ENCODE assay signal across 15 mouse cellular contexts in the genomic region with DNA sequence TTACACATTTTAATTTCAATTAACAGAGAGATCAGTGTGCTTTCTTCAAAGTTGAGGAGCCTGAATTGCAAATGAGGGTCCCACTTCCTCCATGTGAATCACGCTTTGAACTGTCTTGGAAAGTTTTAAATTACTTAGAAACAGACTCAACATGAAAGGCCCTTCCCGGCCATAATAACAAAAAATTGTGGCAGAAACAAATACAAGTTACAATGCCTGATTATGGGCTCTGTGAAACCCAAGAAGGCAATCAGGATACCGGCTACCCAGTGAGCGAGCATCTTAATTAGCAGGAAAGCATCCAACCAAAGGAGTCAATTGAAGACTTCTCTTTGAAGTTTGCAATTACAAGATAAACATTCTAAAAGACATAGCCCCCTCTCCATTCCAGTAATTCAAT.
"Had no signal": no experiment of that assay in that cellular context is flagged by ENCODE, and none has a peak within 500 bp of the region (broad histone marks: within the 10 kb centered on the region; RNA-seq: fewer than 3 reads in every experiment).

No protein-coding gene starts in this region.

- H3K36me3 ChIP-seq: kidney, embryonic 15.5 days; limb, embryonic 12.5 days; liver, embryonic 13.5 days; lung, embryonic 15.5 days; midbrain, embryonic 12.5 days had no signal

- H3K4me3 ChIP-seq: kidney, embryonic 15.5 days; limb, embryonic 12.5 days; liver, embryonic 13.5 days; lung, embryonic 15.5 days; midbrain, embryonic 12.5 days had no signal

- DNase-seq: kidney, postnatal 36 days; layer of hippocampus, adult 9-11 months; layer of hippocampus, postnatal 36 days; liver; liver, embryonic 13.5 days; liver, postnatal 0 days; lung, postnatal 14 days; thymus, adult 2 months; thymus, postnatal 25 days had no signal

- H3K4me2 ChIP-seq: kidney, embryonic 15.5 days; limb, embryonic 12.5 days; liver, embryonic 13.5 days; lung, embryonic 15.5 days; midbrain, embryonic 12.5 days had no signal

- H3K4me1 ChIP-seq: limb, embryonic 12.5 days; liver, embryonic 13.5 days; lung, embryonic 15.5 days; midbrain, embryonic 12.5 days had no signal

- H3K9me3 ChIP-seq: kidney, embryonic 15.5 days; limb, embryonic 12.5 days; liver, embryonic 13.5 days; lung, embryonic 15.5 days; midbrain, embryonic 12.5 days had no signal

- H3K27me3 ChIP-seq: kidney, embryonic 15.5 days; limb, embryonic 12.5 days; liver, embryonic 13.5 days; lung, embryonic 15.5 days; midbrain, embryonic 12.5 days had no signal

- H3K9ac ChIP-seq: kidney, embryonic 15.5 days; limb, embryonic 12.5 days; liver, embryonic 13.5 days; liver, postnatal 0 days; lung, embryonic 15.5 days; midbrain, embryonic 12.5 days had no signal

- ATAC-seq: liver, postnatal 0 days; midbrain, embryonic 16.5 days had no signal

- H3K27ac ChIP-seq: kidney, embryonic 15.5 days; limb, embryonic 12.5 days; liver, embryonic 13.5 days; lung, embryonic 15.5 days; macrophage; midbrain, embryonic 12.5 days had no signal
